Mouse (Mus musculus): Measurements from ENCODE around the gene Pan3.

Gene Pan3

GRCm38 (mm10) chr5:147417986-147418385 lies 12.0 kb upstream of the Pan3 start:
- no peak for TF ChIP-seq GATA4 (IDR thresholded peaks at IDR 0.05; ENCODE audit: insufficient replicate concordance, low read length)

- TF ChIP-seq GATA4 (IDR thresholded peaks at IDR 0.05; ENCODE audit: insufficient replicate concordance, low read length), result no peak
Measured at GRCm38 (mm10) chr5:147418394-147419121, 11.4 kb upstream of the Pan3 start.

- TF ChIP-seq GATA4 (IDR thresholded peaks at IDR 0.05; ENCODE audit: insufficient replicate concordance, low read length), result no peak
Measured at GRCm38 (mm10) chr5:147423612-147424011, 6.3 kb upstream of the Pan3 start.

GRCm38 (mm10) chr5:147426048-147426805 lies 3.7 kb upstream of the Pan3 start:
- no peak for TF ChIP-seq GATA4 (IDR thresholded peaks at IDR 0.05; ENCODE audit: insufficient replicate concordance, low read length)

- no peak for TF ChIP-seq GATA4 (IDR thresholded peaks at IDR 0.05; ENCODE audit: insufficient replicate concordance, low read length)
Measured at GRCm38 (mm10) chr5:147430361-147430935, 487 bp downstream of the Pan3 start.

DNA sequence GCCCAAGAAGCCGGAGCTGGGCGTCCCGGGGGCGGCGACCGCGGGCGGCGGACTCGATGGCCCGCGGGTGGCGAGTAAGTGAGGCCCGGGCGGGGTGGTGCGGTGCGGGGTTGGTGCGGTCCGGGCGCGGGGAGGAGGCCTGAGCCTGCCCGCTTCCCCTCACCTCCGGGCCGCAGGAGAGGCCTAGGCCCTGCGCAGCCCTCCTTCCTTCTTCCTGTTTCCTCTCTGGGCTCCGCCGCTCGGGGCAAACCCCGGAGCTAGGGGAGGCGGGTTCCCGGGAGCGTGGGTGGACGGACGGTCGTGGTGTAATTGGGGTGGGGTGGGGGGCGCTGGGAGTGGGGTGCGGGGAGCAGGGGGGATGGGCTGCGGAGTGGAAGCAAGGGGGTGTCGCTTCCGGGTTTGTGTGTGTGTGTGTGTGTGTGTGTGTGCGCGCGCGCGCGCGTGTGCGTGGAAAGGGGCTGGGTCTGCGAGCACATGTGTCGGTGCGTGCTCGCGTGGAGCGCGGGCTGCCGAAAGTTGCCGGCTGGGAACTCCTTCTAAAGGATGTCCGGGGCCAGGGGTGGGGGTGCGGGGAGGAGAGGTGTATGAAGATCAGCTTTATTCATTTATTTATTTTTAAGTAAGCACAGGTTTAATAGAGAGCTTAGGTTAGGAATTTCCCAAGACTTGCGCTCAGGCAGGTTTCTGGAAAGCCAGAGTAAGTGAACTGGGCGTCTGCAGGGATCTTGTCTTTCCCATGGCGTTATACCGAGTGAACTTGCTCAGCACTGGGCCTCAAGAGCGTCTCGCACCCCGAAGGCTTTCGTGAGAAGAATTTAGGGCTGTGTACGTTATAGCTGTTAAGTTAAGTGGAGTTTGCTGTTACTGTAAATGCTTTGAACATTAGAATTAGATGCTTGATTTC lies 1.2 kb downstream of the Pan3 start:
- TF ChIP-seq GATA4 (IDR thresholded peaks at IDR 0.05; ENCODE audit: insufficient replicate concordance, low read length), result no peak

DNA sequence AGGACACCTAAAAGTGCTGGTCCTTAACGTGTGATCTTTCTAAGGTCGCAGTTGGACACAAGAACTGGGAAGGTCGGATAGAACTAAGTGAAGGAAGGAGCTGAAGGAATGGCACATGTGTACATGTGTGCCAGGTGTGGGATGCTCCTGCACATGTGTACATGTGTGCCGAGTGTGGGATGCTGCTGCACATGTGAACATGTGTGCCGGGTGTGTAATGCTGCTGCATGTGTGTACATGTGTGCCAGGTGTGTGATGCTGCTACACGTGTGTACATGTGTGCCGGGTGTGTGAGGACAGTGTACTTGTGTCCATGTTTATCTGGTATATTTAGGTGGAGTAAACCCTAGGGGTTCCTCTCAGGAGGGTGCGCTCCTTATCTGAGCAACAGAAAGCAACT lies 3.0 kb downstream of the Pan3 start:
- TF ChIP-seq GATA4 (IDR thresholded peaks at IDR 0.05; ENCODE audit: insufficient replicate concordance, low read length), result no peak

DNA sequence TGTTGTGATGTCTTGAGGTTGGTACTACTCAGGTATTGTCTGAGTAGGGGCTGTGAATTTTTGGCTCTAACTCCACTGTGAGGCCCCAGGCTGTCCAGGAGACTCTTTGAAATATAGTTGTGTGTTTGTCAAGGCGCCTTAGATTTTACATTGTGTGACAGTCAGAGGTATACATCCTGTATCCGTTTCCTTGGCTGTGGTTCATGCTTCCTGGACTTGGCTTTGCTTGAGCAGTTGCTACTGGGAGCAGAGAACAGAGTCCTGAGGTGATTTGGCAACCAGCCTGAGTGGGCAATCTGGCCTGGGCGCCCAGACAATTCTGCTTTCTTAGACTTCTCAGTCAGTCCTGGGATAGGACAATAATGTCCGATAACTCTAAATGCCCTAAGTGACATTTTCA lies 5.3 kb downstream of the Pan3 start:
- no peak for TF ChIP-seq GATA4 (IDR thresholded peaks at IDR 0.05; ENCODE audit: insufficient replicate concordance, low read length)

- no peak for TF ChIP-seq GATA4 (IDR thresholded peaks at IDR 0.05; ENCODE audit: insufficient replicate concordance, low read length)
Measured at GRCm38 (mm10) chr5:147435751-147436150, 5.8 kb downstream of the Pan3 start.

DNA sequence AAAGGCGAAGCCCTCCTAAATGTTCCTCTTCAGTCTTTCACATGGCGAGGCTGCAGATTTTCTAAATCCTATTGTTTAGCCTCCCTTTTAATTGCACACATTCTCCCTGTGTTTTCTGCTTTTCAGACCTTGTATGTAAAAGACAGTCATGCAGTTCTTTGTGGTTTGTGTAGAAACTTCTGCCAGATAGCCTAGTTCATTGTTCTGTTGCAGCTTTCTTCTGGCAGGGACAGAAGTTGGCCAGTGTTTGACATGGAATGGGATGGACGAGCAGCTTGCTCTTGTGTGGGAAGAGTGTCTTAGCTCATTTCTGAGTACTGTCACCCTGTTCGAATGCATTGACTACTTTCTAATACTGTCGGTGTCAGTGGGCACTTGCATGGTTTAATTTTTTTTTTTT lies 6.5 kb downstream of the Pan3 start:
- TF ChIP-seq GATA4 (IDR thresholded peaks at IDR 0.05; ENCODE audit: insufficient replicate concordance, low read length), result no peak

- TF ChIP-seq GATA4 (IDR thresholded peaks at IDR 0.05; ENCODE audit: insufficient replicate concordance, low read length), result no peak
Measured at GRCm38 (mm10) chr5:147440996-147441507, 11.1 kb downstream of the Pan3 start.

DNA sequence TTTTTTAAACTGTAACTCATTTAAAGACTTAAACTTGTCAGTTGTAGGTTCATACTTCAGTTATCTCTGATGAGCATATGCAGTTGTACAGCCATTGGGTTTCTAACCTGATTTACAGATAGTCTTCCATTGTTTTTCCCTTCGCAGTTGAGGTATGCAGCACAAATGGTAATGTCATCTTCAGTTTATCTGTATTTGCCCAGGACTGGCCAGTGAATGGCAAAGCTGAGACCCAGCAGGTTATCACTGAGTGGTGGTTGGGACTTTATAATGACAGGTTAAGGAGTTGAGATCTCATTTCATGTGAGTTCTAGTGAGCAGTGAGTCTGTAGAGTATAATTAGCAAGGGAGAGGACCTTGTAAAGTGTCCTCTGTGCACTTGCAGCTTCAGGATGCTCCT lies 12.0 kb downstream of the Pan3 start:
- no peak for TF ChIP-seq GATA4 (IDR thresholded peaks at IDR 0.05; ENCODE audit: insufficient replicate concordance, low read length)

DNA sequence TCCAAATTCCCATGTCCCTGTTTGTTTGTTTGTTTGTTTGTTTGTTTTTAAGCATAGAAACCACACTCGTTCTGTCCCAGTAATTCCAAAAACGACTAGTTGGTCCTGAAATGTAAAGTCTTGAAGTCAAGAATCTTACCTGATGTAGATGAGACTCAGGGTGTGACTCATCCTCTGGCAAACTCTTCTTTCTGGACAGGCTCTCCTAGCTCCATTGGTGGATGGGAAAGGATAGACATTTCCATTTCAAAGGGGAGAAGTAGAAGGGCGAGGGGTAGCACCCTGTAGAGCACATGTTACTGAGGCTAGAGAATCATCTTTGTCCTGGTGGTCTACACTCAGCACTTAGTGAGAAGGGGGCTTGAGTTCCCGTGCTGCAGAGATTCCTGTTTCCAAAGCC lies 12.8 kb downstream of the Pan3 start:
- TF ChIP-seq GATA4 (IDR thresholded peaks at IDR 0.05; ENCODE audit: insufficient replicate concordance, low read length), result no peak

GRCm38 (mm10) chr5:147444298-147444697 lies 14.3 kb downstream of the Pan3 start:
- TF ChIP-seq GATA4 (IDR thresholded peaks at IDR 0.05; ENCODE audit: insufficient replicate concordance, low read length), result no peak

GRCm38 (mm10) chr5:147444757-147445156 lies 14.8 kb downstream of the Pan3 start:
- no peak for TF ChIP-seq GATA4 (IDR thresholded peaks at IDR 0.05; ENCODE audit: insufficient replicate concordance, low read length)
